Mouse (Mus musculus) neural tube, embryonic 14.5 days (tissue): ENCODE data around the gene Nav2. TPM values are rescaled to one million over a fixed set of nuclear protein-coding genes. Genes with fewer than 3 reads are reported as not detected.

Experiments used
- ATAC-seq: fragments of 200-750 bp; cut with Nextera tagmentation; 2 replicates; pipeline ENCODE4 v1.8.0; 2017; ENCODE audit warnings: low read depth, mild to moderate bottlenecking, moderate TSS enrichment, moderate library complexity
- H3K27ac ChIP-seq: fragments of 300-500 bp; sonication (generic); 2 replicates; pipeline ENCODE4 v1.5.1; 2014; ENCODE audit warnings: low read depth, mild to moderate bottlenecking, control low read depth, low read length, moderate library complexity, mixed read lengths
- H3K27me3 ChIP-seq: fragments of 300-500 bp; sonication (generic); 2 replicates; pipeline ENCODE4 v1.6.1; 2014; ENCODE audit warnings: low read length; ENCODE audit not compliant: control insufficient read depth, insufficient read depth
- H3K36me3 ChIP-seq: fragments of 300-500 bp; sonication (generic); 2 replicates; pipeline ENCODE4 v1.6.1; 2014; ENCODE audit warnings: low read length, mixed read lengths; ENCODE audit not compliant: control insufficient read depth, insufficient read depth
- H3K4me1 ChIP-seq: fragments of 300-500 bp; sonication (generic); 2 replicates; pipeline ENCODE4 v1.6.1; 2014; ENCODE audit warnings: low read length; ENCODE audit not compliant: control insufficient read depth, insufficient read depth
- H3K4me2 ChIP-seq: fragments of 300-500 bp; sonication (generic); 2 replicates; pipeline ENCODE4 v1.6.1; 2014; ENCODE audit warnings: mild to moderate bottlenecking, low read depth, low read length, control low read depth
- H3K4me3 ChIP-seq: fragments of 300-500 bp; sonication (generic); 2 replicates; pipeline ENCODE4 v1.5.1; 2014; ENCODE audit warnings: low read depth, low read length, control low read depth, mixed read lengths
- H3K9ac ChIP-seq: fragments of 300-500 bp; sonication (generic); replicated peaks from 2 replicates; pipeline ENCODE4 v1.6.1; 2014; ENCODE audit warnings: low read depth, mild to moderate bottlenecking, control low read depth, low read length, mixed read lengths
- H3K9me3 ChIP-seq: fragments of 300-500 bp; sonication (generic); 2 replicates; pipeline ENCODE4 v1.6.1; 2016; ENCODE audit warnings: low read length; ENCODE audit not compliant: control insufficient read depth
- WGBS: fragments of 180-500 bp; shearing (Covaris S2); extraction: QIAGEN DNeasy Blood & Tissue Kit; methylation state at CpG from one replicate; pipeline ENCODE4 v1.1.7; 2014; 5-methylcytosine and 5-hydroxymethylcytosine counted together
- polyA plus RNA-seq: library from polyadenylated mRNA; unstranded; fragments of >200 nt; fragmentation: Nextera tagmentation; extraction: Ambion mirVana; gene quantifications from 2 replicates; pipeline ENCODE4 v1.2.1, GENCODE M21; 2014

The Nav2 gene
- polyA plus RNA-seq, 1 experiment from 2014 or later: 36.5 TPM

DNA sequence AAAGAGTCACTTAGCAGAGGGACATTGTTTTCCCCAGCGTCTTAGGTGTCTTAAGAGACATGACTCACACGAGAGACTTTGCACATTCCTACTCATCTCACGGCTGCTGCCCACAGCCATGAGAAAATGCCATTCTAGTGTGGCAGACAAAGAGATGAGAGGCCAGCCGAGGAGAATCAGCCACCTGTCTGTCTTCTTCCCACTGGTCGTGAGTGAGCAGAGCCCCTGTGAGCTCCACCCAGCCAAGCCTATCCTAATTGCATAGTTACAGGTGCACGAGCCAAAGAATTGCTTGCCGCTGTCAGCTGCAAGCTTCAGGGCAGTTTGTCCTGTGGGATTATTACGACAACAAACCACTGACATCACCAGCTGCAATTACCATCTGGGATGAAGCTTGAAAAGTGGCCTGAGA, 167.8 kb downstream of the Nav2 start:
- no peak for ATAC-seq

GRCm38 (mm10) chr7:49078930-49079329, 170.4 kb downstream of the Nav2 start:
- no peak overlapping the region for H3K4me2 ChIP-seq
- H3K36me3 ChIP-seq: no peaks in the 10 kb centered on the region
- H3K27ac ChIP-seq: peak overlapping the region; percentile 80
- no peak overlapping the region for H3K9ac ChIP-seq
- 17% methylated on average over 5 of the region's 5 CpGs for WGBS
- peaks cover 40% of the 10 kb centered on the region for H3K4me1 ChIP-seq
- ATAC-seq: peak; percentile 68; the same call in 1 of the 2 replicates
- no peaks in the 10 kb centered on the region for H3K9me3 ChIP-seq
- H3K4me3 ChIP-seq: no peak overlapping the region
- no peaks in the 10 kb centered on the region for H3K27me3 ChIP-seq

More for the DNA sequence above, 167.8 kb downstream of the Nav2 start:
- H3K27ac ChIP-seq: peak overlapping the region; percentile 8
- no peak overlapping the region for H3K4me2 ChIP-seq
- no peaks in the 10 kb centered on the region for H3K9me3 ChIP-seq
- 17% methylated on average over 8 of the region's 8 CpGs for whole genome bisulfite sequencing
- H3K36me3 ChIP-seq: no peaks in the 10 kb centered on the region
- H3K4me3 ChIP-seq: no peak overlapping the region
- no peak overlapping the region for H3K9ac ChIP-seq
- peaks cover 26% of the 10 kb centered on the region for H3K4me1 ChIP-seq
- H3K27me3 ChIP-seq: no peaks in the 10 kb centered on the region

DNA sequence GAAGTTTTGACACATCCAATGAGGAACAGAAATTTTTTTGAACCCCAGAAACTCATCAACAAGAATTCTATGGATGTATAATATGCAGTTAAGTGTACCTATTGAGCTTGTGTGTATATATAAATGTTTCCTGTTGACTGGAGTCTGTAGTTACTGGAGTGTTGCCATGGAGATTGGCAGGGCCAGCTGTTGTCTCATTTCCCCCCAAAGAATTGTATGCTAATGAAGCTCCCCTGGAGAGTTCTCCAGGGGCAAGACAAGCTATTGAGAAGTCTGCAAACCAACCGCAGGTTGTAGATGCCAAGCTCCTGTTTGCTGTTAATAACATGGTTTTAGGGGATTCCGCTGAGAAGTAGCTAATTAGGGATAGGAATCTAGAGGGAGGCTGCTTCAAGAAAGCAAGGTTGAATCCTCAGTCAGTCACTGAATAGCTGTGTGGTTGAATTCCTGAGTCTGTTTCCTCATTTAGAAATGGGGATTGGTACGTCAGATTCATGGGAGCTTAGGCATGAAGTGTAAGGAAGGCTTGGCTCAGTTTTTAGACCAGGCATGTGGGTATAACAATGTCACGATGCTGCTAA, 174.2 kb downstream of the Nav2 start:
- Histone ChIP-seq H3K4me2 (no peak overlapping the region), H3K27ac (peak overlapping the region; percentile 4), H3K36me3 (no peaks in the 10 kb centered on the region), H3K4me3 (no peak overlapping the region), H3K9me3 (no peaks in the 10 kb centered on the region), H3K9ac (no peak overlapping the region), H3K27me3 (no peaks in the 10 kb centered on the region), H3K4me1 (peaks cover 48% of the 10 kb centered on the region)
- ATAC-seq: peak; percentile 33; the same call in 1 of the 2 replicates
- 35% methylated on average over 4 of the region's 4 CpGs for WGBS

GRCm38 (mm10) chr7:49084768-49085167, 176.3 kb downstream of the Nav2 start:
- ATAC-seq: no peak

DNA sequence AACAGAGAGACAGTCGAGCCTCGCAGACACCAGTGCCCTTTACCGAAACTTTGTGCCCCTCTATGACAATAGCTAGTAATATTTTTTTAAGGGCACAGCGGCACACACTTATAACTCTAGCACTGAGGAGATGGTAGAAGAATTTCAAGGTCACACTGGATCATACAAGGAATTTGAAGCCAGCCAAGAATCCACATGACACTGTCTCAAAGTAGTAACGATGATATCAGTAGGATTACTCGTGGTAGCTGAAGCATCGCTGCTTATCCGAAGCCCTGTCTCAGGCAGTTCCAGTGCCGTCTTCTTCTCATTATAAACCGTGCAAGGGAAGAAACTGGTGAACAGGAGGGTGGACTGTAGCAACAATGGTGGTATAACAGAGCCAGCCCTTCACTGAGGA, 177.2 kb downstream of the Nav2 start:
- no peaks in the 10 kb centered on the region for H3K9me3 ChIP-seq
- H3K27ac ChIP-seq: no peak overlapping the region; the same call in 1 of the 2 replicates
- H3K4me2 ChIP-seq: no peak overlapping the region
- H3K9ac ChIP-seq: no peak overlapping the region
- H3K27me3 ChIP-seq: no peaks in the 10 kb centered on the region
- no peak overlapping the region for H3K4me3 ChIP-seq
- WGBS: 65% methylated on average over 10 of the region's 10 CpGs
- no peaks in the 10 kb centered on the region for H3K36me3 ChIP-seq
- H3K4me1 ChIP-seq: peaks cover 43% of the 10 kb centered on the region
- no peak for ATAC-seq

More at GRCm38 (mm10) chr7:49084768-49085167, 176.3 kb downstream of the Nav2 start:
- 17% methylated on average over 8 of the region's 8 CpGs for WGBS
- Histone ChIP-seq H3K9me3 (no peaks in the 10 kb centered on the region), H3K36me3 (no peaks in the 10 kb centered on the region), H3K9ac (0 out of 2 replicates have a peak overlapping the region, but pooled peaks have one; percentile 17), H3K27ac (peak overlapping the region; percentile 56), H3K4me3 (no peak overlapping the region), H3K27me3 (no peaks in the 10 kb centered on the region), H3K4me2 (peak overlapping the region; percentile 21; the same call in 1 of the 2 replicates), H3K4me1 (peaks cover 42% of the 10 kb centered on the region)

DNA sequence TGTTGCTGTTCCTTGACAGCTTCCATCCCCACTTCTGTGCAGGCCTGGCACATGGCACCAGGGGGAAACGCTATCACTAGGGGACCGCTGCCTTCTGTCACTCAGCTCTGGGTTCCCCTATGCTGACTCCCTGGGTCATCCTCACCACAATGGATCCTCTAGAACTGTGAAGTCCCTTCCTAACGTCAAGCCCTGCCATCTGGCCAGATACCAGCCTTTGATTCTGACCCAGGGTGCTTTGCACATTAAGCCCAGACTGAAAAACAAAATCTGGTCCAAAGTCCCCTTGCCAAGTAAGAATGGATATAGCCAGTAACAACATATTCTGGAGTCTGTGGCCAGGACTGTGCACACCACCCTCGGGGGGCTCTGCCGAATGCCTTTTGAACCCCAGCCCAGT, 178.6 kb downstream of the Nav2 start:
- 60% methylated on average over 5 of the region's 5 CpGs for WGBS
- no peak for ATAC-seq
- no peak overlapping the region for H3K4me2 ChIP-seq

GRCm38 (mm10) chr7:49088198-49088912, 179.8 kb downstream of the Nav2 start:
- H3K9me3 ChIP-seq: no peaks in the 10 kb centered on the region
- H3K4me3 ChIP-seq: no peak overlapping the region
- 60% methylated on average over 15 of the region's 15 CpGs for WGBS
- no peak for ATAC-seq
- H3K4me1 ChIP-seq: peaks cover 41% of the 10 kb centered on the region
- no peak overlapping the region for H3K4me2 ChIP-seq
- H3K27ac ChIP-seq: no peak overlapping the region
- no peak overlapping the region for H3K9ac ChIP-seq
- no peaks in the 10 kb centered on the region for H3K36me3 ChIP-seq
- H3K27me3 ChIP-seq: no peaks in the 10 kb centered on the region

More for the DNA sequence above, 178.6 kb downstream of the Nav2 start:
- Histone ChIP-seq H3K4me1 (peaks cover 48% of the 10 kb centered on the region), H3K27me3 (no peaks in the 10 kb centered on the region), H3K9me3 (no peaks in the 10 kb centered on the region), H3K9ac (no peak overlapping the region), H3K27ac (no peak overlapping the region), H3K36me3 (no peaks in the 10 kb centered on the region), H3K4me3 (no peak overlapping the region)

GRCm38 (mm10) chr7:49091371-49091770, 182.9 kb downstream of the Nav2 start:
- ATAC-seq: no peak
- Histone ChIP-seq H3K27ac (no peak overlapping the region), H3K4me2 (no peak overlapping the region), H3K36me3 (no peaks in the 10 kb centered on the region), H3K9ac (no peak overlapping the region), H3K4me1 (peaks cover 13% of the 10 kb centered on the region), H3K27me3 (no peaks in the 10 kb centered on the region), H3K4me3 (no peak overlapping the region), H3K9me3 (no peaks in the 10 kb centered on the region)
- 31% methylated on average over 5 of the region's 5 CpGs for WGBS

DNA sequence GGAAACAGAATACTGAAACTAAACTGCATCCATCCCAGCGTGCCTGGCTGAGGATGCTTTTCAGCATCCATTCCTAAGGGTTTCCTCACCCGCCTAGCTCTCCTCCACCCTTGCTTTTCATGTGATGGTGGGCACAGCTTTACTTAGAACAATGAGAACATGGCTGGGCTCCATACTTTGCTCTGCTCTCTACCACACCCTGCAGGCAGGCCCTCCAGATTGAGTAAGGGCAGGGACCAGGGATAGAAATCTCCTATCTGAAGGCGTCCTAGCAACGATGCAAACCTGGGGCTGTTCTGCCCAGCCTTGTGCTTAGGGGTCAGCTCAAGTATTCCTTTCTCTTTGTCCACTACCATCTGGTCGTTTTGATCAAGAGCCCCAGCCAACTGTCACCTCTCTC, 183.4 kb downstream of the Nav2 start:
- ATAC-seq: no peak
- peaks cover 12% of the 10 kb centered on the region for H3K4me1 ChIP-seq

More for the DNA sequence above, 183.4 kb downstream of the Nav2 start:
- Histone ChIP-seq H3K4me3 (no peak overlapping the region), H3K36me3 (no peaks in the 10 kb centered on the region), H3K27me3 (no peaks in the 10 kb centered on the region), H3K9me3 (no peaks in the 10 kb centered on the region), H3K27ac (no peak overlapping the region), H3K4me2 (no peak overlapping the region), H3K9ac (no peak overlapping the region)
- WGBS: 59% methylated on average over 5 of the region's 5 CpGs
